Mouse (Mus musculus): Measurements from ENCODE around the gene Syne4. TPM values are rescaled to one million over a fixed set of nuclear protein-coding genes. Genes with fewer than 3 reads are reported as not detected.

Syne4 gene
- total RNA-seq (2021): 1 to 10 TPM; 4.2 to 5.8 TPM
- long read RNA-seq, experiment 1: 0 reads
- long read RNA-seq, experiment 2: 0 reads

DNA sequence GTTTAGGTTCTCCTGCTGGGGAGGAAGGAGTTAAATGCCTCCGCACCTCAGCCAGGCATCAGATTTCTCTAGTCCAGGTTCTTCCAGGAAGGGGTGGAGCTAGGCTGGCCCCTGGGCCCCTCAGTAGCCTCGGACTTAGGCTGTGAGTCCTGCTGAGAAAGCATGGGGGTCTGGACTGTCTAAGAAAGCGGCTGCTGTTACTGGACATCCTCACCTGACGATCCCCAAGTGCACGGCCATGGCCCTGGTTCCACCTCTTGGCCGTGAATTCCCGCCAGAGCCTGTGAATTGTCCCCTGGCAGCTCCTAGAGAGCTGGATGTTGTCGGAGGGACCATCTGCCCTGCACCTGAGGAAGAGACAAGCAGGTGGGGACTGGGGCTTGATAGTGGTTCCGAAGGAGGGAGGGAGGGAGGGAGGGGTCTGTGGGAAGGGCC lies at the start of gene Syne4:
Syne4 (plus strand) TSS at position 87 of the 435 bp plus-strand sequence.
- no peak for DNase-seq (ENCODE audit: low spot score in 2 of 2)

DNA sequence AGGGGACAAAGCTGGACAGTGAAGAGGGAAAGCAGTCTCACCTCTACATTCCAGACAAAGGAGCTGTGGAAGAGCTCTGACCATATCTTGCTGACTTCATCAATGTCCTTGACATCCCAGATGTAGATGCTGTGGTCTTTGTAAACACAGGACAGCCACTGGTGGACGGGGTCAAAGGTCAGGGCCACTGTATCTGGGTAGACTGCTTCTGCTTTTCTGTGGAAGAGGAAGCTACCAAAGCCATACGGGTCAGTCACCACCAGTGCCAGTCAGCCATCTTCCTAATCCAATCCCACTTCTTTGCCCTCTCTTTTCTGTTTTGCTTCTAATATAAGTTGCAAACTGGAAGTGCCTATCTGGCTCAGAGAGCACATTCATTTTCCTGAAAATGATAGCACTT lies 49.6 kb upstream of the Syne4 start:
- no peak for DNase-seq (ENCODE audit: low spot score in 2 of 2)

DNA sequence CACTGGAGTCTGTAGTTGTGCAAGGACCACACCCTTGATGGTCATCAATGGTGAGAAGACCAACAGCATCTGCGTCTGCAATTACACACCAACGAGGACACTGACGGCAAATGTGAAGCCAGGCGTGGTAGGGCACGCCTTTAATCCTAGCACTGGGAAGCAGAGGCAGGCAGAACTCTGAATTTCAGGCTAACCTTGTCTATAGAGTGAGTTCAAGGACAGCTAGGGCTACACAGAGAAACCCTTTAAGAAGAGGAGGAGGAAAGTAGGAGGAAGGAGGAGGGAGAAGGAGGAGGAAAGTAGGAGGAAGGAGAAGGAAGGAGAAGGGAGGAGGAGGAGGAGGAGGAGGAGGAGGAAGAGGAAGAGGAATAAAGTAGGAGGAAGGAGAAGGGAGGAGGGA lies 49.1 kb upstream of the Syne4 start:
- no peak for DNase-seq (ENCODE audit: low spot score in 2 of 2)

DNA sequence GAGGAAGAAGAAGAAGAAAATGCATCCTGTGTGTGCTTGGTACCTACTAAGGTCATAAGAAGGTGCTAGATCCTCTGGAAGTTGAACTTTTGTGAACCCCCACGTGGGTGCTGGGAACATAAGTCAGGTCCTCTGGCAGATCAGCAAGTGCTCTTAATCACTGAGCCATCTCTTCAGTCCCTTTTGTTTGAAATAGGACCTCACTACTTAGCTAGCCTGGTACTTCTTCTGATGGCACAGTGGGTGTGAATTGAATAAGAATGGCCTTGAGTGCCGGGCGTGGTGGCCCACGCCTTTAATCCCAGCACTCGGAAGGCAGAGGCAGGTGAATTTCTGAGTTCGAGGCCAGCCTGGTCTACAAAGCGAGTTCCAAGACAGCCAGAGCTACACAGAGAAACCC lies 48.7 kb upstream of the Syne4 start:
- DNase-seq (ENCODE audit: low spot score in 2 of 2): no peak

DNA sequence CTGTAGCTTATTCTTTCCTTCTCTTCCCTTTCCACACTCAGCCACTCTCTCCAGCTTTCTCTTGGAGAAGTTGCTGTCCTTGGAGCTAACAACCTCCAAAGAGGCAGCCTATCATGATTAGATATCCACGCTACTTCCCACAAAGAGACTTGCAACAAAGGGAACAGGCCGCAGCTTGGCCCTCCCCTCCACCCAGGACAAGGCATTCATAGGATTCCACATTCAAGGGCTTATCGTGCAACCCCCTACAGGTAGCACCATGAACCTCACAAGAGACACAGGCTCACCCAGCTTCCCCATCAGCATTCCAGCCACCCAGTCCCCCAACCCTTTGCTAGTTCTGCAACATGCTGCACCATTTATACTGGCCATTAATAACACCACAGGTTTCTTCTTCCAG lies 47.8 kb upstream of the Syne4 start:
- DNase-seq (ENCODE audit: low spot score in 2 of 2): no peak

DNA sequence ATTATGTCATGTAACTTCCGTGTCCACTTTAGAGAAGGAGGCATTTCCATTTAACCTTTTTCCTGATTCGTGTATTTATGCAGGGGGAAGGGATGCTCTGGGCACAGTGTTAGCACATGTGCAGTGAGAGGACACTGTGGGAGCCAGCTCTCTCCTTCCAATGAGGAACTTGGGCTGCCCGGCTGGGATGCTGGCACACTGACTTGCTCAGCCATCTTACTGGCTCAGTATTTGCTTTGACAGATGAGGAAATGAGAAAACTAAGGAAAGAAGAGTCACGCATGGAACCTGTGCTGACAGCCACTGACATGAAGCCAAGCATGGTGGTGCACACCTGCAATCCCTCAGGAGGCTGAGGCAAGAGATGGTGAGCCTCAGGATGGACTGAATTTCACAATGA lies 45.0 kb upstream of the Syne4 start:
- DNase-seq (ENCODE audit: low spot score in 2 of 2): no peak

DNA sequence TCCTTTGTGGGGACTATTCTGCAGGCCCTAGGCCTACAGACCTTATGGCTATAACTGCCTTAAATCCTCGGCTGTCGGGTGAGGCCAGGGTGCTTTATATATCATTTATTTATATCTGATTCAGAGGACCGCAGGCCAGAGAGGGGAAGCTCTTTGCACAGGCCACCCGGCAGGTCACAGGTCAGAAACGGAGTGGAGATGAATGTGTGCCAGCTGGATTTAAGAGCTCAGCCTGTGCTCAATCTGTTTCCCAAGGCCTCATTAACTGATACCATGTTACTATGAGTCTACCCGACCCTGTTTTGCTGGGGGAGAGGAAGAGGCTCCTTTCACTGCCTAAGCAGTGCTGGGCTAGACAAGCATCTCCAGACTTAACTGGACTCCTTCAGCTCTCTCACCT lies 40.2 kb upstream of the Syne4 start:
- no peak for DNase-seq (ENCODE audit: low spot score in 2 of 2)

DNA sequence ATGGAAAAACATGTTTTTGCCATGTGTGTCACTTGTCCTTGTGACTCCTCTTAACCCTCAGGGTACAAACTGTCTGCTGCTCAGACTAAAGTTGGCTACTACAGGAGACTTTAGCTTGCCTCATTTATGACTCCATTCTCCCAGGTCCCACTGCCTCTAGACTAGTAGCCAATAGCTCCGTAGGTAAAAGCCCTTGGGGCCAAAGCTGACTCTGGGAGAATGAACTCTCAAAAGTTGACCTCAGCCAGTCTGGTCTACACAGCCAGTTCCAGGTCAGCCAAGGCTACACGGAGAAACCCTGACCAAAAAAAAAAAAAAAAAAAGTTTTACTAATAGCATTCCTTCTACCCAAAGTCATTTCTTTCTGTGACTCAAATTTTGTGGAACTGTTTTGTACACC lies 35.7 kb upstream of the Syne4 start:
- no peak for DNase-seq (ENCODE audit: low spot score in 2 of 2)

DNA sequence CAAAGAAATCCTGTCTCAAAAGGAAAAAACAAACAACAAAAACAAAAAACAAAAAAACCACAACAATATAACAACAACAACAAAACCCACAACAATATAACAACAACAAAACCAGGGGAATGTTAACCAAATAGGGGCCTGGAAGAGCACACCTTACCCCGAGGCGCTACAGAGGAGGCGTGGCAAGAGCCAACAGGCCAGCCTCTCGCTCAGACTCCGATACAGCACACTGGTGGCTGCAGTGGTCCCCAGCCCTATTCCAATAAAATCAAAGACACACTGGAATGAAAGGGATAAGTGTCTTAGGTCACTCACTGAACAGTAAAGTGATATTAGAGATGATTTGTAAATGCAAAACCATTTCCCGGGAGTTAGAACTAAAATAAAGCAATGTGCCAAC lies 35.1 kb upstream of the Syne4 start:
- DNase-seq (ENCODE audit: low spot score in 2 of 2): no peak

DNA sequence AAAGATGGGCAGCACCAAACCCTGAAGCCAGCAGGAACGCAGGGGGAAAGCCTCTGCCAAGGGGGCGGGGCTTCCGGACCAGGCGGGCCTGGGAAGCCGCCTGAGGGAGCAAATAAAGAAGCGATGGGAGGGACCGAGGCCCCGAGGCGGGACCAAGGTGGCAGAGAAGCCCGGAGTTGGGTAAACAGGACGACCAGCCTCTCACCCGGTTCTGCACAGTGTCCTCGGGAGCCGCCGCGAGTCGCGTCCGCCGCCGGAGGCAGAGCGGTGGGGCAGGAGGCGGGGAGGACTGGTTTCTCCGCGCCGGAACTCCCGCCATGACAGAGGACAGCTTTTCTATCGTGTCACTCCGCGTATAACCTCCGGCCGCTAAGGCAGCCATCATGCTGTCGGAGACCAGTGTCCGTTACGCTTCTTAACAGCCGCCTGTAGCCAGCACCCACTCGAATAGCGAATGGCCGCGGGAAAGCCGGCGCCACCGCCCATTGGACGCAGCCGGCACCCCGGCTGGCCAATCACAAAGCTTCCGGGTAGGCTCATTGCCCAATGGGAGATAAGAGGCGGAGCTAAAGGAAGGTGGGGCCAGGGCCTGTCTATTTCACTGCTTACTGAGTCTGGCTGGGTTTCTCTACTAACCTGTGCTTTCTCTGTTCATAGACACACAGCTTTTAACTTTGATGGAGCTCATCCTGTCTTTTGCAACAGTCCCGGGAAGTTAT lies 34.5 kb upstream of the Syne4 start, which contains the start of the genes Thap8 and Wdr62:
Thap8 (plus strand) TSS at position 144 of the 719 bp plus-strand sequence.
Wdr62 (minus strand) TSS at position 469 of the 719 bp plus-strand sequence.
- peak; percentile 88 to 95 for DNase-seq (ENCODE audit: low spot score in 2 of 2)

DNA sequence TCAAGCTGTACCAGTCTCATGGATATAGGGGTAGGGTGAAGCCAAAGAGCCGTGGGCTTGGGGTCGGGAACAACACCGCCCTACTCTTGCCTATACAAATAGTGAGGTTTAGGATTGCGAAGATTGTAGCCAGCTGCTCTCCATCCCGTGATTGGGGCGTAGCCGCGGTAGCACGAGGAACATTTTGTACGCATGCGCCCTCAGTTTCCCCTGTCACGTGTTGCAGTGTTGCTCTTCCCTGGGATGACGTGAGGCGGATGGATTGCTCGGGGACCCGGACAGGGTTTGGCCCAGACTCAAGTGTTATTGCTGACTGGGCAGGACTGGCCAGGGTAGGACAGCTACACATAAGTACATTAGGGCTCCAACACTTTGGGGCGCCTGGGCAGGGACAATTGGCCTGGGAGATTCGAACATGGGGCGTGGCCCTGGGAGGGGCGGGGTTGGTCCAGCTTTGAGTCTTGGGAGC lies 33.9 kb upstream of the Syne4 start:
- DNase-seq (ENCODE audit: low spot score in 2 of 2): peak; percentile 86 to 91

DNA sequence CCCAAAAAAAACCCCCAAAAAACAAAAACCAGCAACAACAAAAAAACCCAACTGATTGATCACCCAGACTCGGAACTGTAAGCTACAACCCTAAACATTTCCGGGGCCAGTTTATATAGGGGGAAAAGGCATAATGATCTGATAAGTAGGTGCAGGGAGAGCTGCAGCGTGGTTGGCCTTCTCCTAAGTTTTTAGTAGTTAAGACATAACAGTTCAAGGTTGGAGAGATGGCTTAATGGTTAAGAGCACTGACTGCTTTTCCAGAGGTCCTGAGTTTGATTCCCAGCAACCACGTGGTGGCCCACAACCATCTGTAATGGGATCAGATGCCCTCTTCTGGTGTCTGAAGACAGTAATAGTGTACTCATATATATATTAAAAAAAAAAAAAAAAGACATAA lies 33.1 kb upstream of the Syne4 start:
- DNase-seq (ENCODE audit: low spot score in 2 of 2): no peak

DNA sequence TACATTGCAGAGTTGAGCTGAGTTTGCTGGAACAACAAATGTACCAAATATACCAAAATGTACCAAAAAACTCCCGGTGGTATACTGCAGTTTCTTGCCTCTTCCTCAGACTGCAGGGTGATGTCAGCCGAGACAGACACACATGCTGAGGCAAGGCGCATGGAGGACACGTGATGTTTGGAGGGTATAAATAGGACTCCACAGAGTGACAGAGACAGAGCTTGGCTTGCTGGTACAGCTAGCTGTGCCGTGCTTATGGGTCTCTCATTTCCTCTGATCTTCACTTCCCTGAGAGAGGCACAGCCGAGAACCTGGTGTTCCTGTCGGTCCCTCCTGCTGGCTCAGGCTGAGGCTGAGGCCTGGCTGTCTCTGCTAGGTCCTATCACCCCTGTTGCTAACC lies 31.9 kb upstream of the Syne4 start:
- DNase-seq (ENCODE audit: low spot score in 2 of 2): no peak

DNA sequence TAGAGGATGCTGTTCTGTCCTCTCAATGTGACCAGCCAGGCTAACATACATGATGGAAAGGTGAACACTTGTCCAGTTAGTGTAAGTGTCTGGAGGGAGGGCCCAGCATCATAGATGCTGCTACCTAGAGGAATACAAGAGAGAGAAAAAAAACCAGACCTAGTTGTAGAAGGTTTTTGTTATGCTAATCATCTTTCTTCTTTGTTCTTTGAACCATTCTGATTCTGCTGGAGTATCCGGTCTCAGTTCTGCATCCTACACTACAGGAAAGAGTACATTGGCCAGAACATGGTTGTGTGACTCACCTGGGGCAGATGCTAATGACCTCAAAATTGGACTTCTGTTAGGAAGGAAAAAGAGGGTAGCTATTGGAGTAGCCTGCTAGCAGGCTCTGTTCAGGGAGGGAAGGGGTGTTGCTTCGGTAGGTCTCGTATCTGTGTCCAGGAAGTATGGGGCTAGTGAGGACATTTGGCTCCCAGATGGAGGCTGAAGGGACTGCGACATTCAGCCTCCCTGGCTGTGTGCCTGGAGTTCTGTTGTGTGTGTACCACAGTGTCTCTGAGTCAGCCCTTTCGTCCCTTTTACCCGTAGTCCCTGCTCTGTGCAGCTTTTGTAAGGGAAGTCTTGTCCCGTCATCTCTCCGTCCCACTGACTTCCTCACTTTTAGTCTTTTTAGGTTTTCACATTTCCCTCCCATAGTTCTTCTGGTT lies 27.8 kb upstream of the Syne4 start:
- peak in 1 of 2 experiments; percentile 39 for DNase-seq (ENCODE audit: low spot score in 2 of 2)

DNA sequence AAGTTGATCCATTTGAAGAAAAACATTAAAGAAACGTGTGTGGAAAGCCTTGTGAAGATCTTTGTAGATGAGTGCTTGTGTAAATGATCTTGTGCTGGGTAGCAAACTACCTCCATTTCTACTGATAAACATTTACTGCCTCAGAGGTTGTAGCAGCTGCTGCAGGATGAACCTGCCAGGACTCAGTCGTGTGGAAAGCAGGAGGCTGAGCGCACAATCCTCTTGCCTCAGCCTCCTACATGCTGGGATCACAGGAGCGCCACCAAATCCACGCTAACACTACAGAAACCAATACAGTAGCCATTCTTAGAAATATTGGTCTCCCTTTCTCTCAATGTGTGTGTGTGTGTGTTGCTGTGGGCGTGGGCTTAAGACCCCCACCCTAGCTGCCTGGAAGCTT lies 26.6 kb upstream of the Syne4 start:
- DNase-seq (ENCODE audit: low spot score in 2 of 2): no peak

DNA sequence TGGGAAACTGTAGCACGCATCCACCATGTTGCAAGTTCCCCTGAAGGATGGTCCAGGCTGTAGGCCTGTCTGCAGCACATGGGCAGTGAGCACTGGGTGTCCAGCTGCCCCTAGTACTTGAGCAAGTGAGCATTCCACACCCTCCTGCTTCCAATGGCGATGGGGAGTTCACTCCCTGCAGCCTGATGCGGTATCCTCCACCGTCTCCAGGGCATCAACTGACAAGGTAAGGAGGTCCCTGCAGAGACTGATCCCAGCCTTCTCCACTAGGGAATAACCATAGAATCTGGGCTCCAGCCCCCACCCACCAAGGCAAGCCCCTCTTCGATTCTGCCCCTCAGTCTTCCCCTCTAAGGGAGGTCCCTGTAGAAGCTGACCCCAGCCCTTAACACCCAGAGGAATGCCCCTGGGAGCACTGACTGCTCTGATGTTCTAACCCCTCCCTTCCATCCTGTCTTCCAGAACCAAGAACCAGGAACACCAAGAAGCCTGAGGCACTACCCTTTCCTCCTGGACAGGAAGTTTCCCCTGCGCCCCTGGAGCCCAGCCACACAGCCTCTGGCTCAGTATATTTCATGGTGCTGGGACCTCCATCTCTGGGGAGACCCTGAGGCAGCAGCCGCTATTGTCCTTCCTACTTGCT lies 25.4 kb upstream of the Syne4 start:
- no peak for DNase-seq (ENCODE audit: low spot score in 2 of 2)

DNA sequence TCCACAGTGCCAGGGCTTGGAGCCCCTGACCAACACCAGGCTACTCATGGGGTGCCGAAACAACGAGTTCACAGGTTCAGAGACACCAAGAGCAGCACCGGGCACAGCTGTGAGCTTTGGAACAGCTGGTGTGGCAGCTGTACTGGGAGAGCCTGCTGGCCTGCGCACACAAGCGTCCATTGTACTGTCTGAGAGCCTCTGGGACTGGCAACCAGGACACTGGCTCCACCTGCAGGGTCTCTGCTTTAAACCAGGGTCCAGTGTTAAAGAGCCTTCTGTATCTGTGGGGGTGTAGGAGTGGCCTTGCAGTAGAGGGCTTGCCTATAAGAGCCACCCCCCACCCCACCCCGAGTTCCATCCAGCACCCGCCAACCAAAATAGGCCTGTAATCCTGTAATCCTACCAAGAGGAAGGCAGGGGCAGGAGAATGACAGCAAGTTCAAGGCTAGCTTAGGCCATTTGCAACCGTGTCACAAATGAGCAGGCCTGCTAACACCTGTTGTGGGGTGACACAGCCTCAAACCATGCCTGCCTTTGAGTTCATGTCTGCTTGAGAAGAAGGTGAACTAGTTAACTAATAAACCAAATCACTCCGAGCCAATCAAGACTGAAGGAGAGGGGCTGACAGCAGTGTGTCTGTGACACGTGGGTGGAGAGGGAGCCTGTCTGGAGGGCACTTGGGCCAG lies 24.8 kb upstream of the Syne4 start:
- DNase-seq (ENCODE audit: low spot score in 2 of 2): peak in 1 of 2 experiments; percentile 46

DNA sequence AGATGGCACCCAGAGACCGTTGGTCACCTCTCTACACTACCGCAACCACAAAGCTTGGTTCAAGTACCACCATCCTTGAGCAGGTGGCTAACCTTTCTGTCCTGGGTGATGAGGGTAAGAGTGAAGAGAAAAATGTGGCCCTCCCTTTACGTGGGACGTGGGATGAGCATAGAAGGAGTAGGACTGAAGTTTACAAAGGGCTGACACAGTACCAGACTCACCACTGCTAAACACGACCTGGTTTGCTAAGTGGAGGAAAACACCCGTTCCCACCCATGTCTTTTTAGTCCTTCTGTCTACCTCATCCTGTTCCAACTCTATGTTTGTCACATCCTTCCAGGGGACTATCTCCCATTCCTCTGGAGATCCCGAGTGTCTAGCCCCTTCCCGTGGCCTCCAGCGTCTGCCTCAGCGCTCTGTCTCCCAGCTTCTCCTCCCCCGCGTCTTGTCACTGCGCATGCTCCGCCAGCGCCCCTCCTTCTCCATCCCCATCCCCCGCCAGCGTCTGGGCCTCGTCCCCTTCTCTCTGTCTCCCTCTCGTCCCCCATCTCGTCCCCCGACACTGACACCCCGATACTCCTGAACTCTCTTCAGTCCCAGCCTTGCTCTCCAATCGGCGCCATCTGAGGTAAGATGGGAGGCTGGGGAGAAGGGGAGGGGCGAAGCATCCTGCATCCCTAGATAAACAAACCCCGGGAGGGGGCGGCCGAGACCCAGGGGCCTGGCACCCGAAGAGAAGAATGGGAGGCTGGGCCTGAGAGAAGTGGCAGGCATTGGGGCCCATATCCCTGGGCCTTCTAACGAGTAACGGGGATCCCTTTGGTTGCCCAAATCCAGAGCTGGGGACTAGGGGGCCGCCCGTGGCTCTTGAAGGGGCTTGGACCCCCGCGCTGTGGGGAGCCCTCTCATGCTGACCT lies 23.1 kb upstream of the Syne4 start, which contains the start of gene Clip3:
Clip3 (plus strand) TSS at position 514 of the 917 bp plus-strand sequence.
- peak; percentile 92 to 93 for DNase-seq (ENCODE audit: low spot score in 2 of 2)

DNA sequence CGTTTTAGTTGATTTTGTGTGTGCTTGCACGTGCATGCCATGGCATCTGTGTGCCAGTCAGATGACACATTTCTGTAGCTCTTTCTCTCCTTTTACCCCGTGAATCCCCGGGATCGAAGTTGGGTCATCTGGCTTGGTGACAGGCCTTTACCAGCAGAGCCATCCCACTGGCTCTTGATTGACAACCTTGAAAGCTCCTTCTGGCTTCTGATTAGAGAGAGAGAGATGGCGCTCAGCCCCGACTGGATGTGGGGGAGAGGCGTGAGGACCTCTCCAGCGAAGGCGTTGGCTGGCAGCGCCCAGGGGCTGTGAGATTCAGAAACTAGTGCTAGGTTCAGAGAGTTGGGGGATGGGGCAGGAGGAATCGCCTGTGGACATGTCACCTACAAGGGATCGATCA lies 20.8 kb upstream of the Syne4 start:
- peak in 1 of 2 experiments; percentile 50 for DNase-seq (ENCODE audit: low spot score in 2 of 2)

DNA sequence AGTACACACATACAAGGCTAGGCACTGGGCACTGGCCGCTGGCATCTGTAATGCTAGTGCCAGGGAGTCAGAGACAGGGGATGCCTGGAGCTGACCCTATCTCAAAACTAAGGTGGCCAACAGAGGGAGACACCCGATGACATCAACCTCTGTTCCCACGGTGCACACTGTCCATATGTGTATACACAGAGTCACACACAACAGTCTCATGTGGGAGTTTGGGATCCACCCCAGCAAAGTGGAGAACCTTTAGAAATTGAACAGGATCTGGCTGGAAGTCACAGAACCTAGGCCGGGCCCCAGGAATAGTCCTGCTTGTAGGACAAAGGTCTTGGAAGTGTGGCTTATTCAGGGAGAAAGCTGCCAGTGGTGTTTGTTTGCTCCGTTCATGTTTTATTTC lies 20.3 kb upstream of the Syne4 start:
- DNase-seq (ENCODE audit: low spot score in 2 of 2): no peak

Data from layer of hippocampus, postnatal 14 days (tissue).